Mouse (Mus musculus): ENCODE results near the gene Grm4. TPM values are rescaled to one million over a fixed set of nuclear protein-coding genes. Genes with fewer than 3 reads are reported as not detected.

Grm4 gene
- polyA plus RNA-seq, 1 experiment from 2014 or later = 0.02 TPM

GRCm38 (mm10) chr17:27557927-27558661 lies 36.9 kb upstream of the Grm4 start:
- Histone ChIP-seq H3K9me3 (replicated peaks) (no peaks in the 10 kb centered on the region), H3K27ac (replicated peaks) (peak overlapping the region; percentile 92), H3K4me2 (peak overlapping the region; percentile 97), H3K36me3 (replicated peaks) (peaks cover 25% of the 10 kb centered on the region), H3K4me1 (replicated peaks) (peaks cover 88% of the 10 kb centered on the region), H3K9ac (peak overlapping the region; percentile 86), H3K4me3 (replicated peaks) (peak overlapping the region; percentile 81), H3K27me3 (peaks cover 6% of the 10 kb centered on the region; the same call in 1 of the 2 replicates)
- WGBS (ENCODE audit: insufficient replicate concordance) = under 1% methylated on average over 14 of the region's 14 CpGs
- ATAC-seq (ENCODE audit: insufficient read depth) = no peak

- 0 out of 2 replicates have a peak, but pooled peaks have one; percentile 7 for ATAC-seq (ENCODE audit: insufficient read depth)
- peaks cover 25% of the 10 kb centered on the region for H3K36me3 ChIP-seq (replicated peaks)
- H3K4me1 ChIP-seq (replicated peaks) = peaks cover 95% of the 10 kb centered on the region
- H3K9ac ChIP-seq = peak overlapping the region; percentile 86
- WGBS (ENCODE audit: insufficient replicate concordance) = under 1% methylated on average over 63 of the region's 75 CpGs
- peak overlapping the region; percentile 97 for H3K4me2 ChIP-seq
- peaks cover 6% of the 10 kb centered on the region; the same call in 1 of the 2 replicates for H3K27me3 ChIP-seq
- H3K4me3 ChIP-seq (replicated peaks) = peak overlapping the region; percentile 81
- no peaks in the 10 kb centered on the region for H3K9me3 ChIP-seq (replicated peaks)
- peak overlapping the region; percentile 92 for H3K27ac ChIP-seq (replicated peaks)
These were observed 36.2 kb upstream of the Grm4 start for GRCm38 (mm10) chr17:27557181-27557926.

- Histone ChIP-seq H3K9ac (peak within 1 kb of the TSS; percentile 86), H3K27me3 (peaks cover 6% of the 10 kb centered on the region; the same call in 1 of the 2 replicates), H3K4me2 (peak within 1 kb of the TSS; percentile 97), H3K36me3 (replicated peaks) (peaks cover 18% of the 10 kb centered on the region), H3K9me3 (replicated peaks) (no peaks in the 10 kb centered on the region), H3K4me1 (replicated peaks) (peaks cover 95% of the 10 kb centered on the region), H3K27ac (replicated peaks) (peak within 1 kb of the TSS; percentile 92), H3K4me3 (replicated peaks) (peak within 1 kb of the TSS; percentile 81)
- peak; percentile 72 for ATAC-seq (ENCODE audit: insufficient read depth)
- WGBS (ENCODE audit: insufficient replicate concordance) = 0% methylated on average over 70 of the region's 79 CpGs
These were observed 35.3 kb upstream of the Grm4 start, which contains the start of gene Hmga1 for GRCm38 (mm10) chr17:27556315-27557011. TSS of gene Hmga1 (plus strand) at chr17:27556497.

- H3K4me1 ChIP-seq (replicated peaks) = peaks cover 95% of the 10 kb centered on the region
These were observed 34.4 kb upstream of the Grm4 start for GRCm38 (mm10) chr17:27555512-27556172.

GRCm38 (mm10) chr17:27555075-27555511 lies 33.9 kb upstream of the Grm4 start:
- peak overlapping the region; percentile 86 for H3K9ac ChIP-seq
- peaks cover 6% of the 10 kb centered on the region; the same call in 1 of the 2 replicates for H3K27me3 ChIP-seq
- peak overlapping the region; percentile 81 for H3K4me3 ChIP-seq (replicated peaks)
- ATAC-seq (ENCODE audit: insufficient read depth) = peak; percentile 22
- H3K4me1 ChIP-seq (replicated peaks) = peaks cover 89% of the 10 kb centered on the region
- H3K4me2 ChIP-seq = peak overlapping the region; percentile 97
- WGBS (ENCODE audit: insufficient replicate concordance) = 0% methylated on average over 38 of the region's 39 CpGs
- H3K27ac ChIP-seq (replicated peaks) = peak overlapping the region; percentile 92
- H3K36me3 ChIP-seq (replicated peaks) = peaks cover 5% of the 10 kb centered on the region
- no peaks in the 10 kb centered on the region for H3K9me3 ChIP-seq (replicated peaks)

More at GRCm38 (mm10) chr17:27555512-27556172, 34.4 kb upstream of the Grm4 start:
- ATAC-seq (ENCODE audit: insufficient read depth) = peak; percentile 64
- peak overlapping the region; percentile 92 for H3K27ac ChIP-seq (replicated peaks)
- no peaks in the 10 kb centered on the region for H3K9me3 ChIP-seq (replicated peaks)
- H3K9ac ChIP-seq = peak overlapping the region; percentile 86
- peak overlapping the region; percentile 97 for H3K4me2 ChIP-seq
- H3K27me3 ChIP-seq = peaks cover 6% of the 10 kb centered on the region; the same call in 1 of the 2 replicates
- H3K4me3 ChIP-seq (replicated peaks) = peak overlapping the region; percentile 81
- under 1% methylated on average over 55 of the region's 55 CpGs for WGBS (ENCODE audit: insufficient replicate concordance)
- peaks cover 10% of the 10 kb centered on the region for H3K36me3 ChIP-seq (replicated peaks)

GRCm38 (mm10) chr17:27554062-27554960 lies 33.1 kb upstream of the Grm4 start:
- no peak for ATAC-seq (ENCODE audit: insufficient read depth)
- Histone ChIP-seq H3K27me3 (peaks cover 6% of the 10 kb centered on the region; the same call in 1 of the 2 replicates), H3K9ac (peak overlapping the region; percentile 86), H3K9me3 (replicated peaks) (no peaks in the 10 kb centered on the region), H3K36me3 (replicated peaks) (no peaks in the 10 kb centered on the region), H3K4me1 (replicated peaks) (peaks cover 82% of the 10 kb centered on the region), H3K4me2 (peak overlapping the region; percentile 97), H3K4me3 (replicated peaks) (peak overlapping the region; percentile 81), H3K27ac (replicated peaks) (peak overlapping the region; percentile 92)
- 31% methylated on average over 20 of the region's 20 CpGs for WGBS (ENCODE audit: insufficient replicate concordance)

- no peak for ATAC-seq (ENCODE audit: insufficient read depth)
- Histone ChIP-seq H3K27me3 (peaks cover 6% of the 10 kb centered on the region; the same call in 1 of the 2 replicates), H3K36me3 (replicated peaks) (no peaks in the 10 kb centered on the region), H3K9me3 (replicated peaks) (no peaks in the 10 kb centered on the region), H3K4me2 (no peak overlapping the region; the same call in 1 of the 2 replicates), H3K27ac (replicated peaks) (peak overlapping the region; percentile 53; the same call in 1 of the 2 replicates), H3K9ac (no peak overlapping the region), H3K4me1 (replicated peaks) (peaks cover 64% of the 10 kb centered on the region), H3K4me3 (replicated peaks) (no peak overlapping the region)
- 26% methylated on average over 23 of the region's 23 CpGs for WGBS (ENCODE audit: insufficient replicate concordance)
These were observed 31.3 kb upstream of the Grm4 start for GRCm38 (mm10) chr17:27552215-27553201.

- 40% methylated on average over 10 of the region's 10 CpGs for WGBS (ENCODE audit: insufficient replicate concordance)
- no peak overlapping the region for H3K27ac ChIP-seq (replicated peaks)
- H3K36me3 ChIP-seq (replicated peaks) = no peaks in the 10 kb centered on the region
- H3K27me3 ChIP-seq = peaks cover 6% of the 10 kb centered on the region; the same call in 1 of the 2 replicates
- H3K4me2 ChIP-seq = no peak overlapping the region
- H3K9ac ChIP-seq = no peak overlapping the region
- peaks cover 55% of the 10 kb centered on the region for H3K4me1 ChIP-seq (replicated peaks)
- no peaks in the 10 kb centered on the region for H3K9me3 ChIP-seq (replicated peaks)
- no peak for ATAC-seq (ENCODE audit: insufficient read depth)
- H3K4me3 ChIP-seq (replicated peaks) = no peak overlapping the region
These were observed 30.3 kb upstream of the Grm4 start for GRCm38 (mm10) chr17:27551393-27551940.

Data from liver, embryonic 15.5 days (tissue).